Mouse (Mus musculus): Measurements from ENCODE around the gene Hist1h2ab.
A peak's percentile ranks its signal among the peaks of the same experiment; 100 is the strongest.

DNA sequence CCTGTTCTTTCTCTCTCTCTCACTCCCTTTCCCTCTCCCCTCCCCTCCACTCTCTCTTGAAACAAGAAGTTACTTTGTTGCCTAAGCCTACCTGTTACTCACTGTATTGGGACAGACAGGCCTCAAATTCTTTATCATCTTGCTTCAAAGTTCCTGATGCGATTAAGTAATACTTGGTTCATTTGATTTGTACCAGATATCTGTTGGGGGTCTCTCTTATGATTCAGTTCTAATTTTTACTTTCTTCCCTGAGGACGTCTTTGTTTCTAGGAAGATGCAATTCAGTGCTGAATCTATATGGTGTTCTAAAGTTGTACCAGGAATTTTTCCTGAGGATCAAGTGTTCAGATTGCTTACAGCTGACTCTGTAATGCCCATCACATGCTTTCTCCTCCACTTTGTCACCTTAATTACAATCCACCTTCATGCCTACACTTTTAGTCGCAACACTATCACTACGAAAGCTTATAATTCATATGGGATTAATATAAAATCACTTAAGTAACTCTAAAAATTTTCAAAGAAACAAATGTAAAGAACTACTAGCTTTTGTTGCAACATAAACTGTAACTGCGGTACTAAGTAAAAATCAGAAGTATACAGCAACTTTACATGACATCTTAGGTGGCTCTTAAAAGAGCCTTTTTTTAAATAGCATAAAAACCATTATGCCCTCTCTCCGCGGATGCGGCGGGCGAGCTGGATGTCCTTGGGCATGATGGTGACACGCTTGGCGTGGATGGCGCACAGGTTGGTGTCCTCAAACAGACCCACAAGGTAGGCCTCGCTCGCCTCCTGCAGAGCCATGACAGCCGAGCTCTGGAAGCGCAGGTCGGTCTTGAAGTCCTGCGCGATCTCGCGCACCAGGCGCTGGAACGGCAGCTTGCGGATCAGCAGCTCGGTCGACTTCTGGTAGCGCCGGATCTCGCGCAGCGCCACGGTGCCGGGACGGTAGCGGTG is 6.2 kb upstream of the Hist1h2ab start:
- TF ChIP-seq MAFK (IDR thresholded peaks at IDR 0.05; ENCODE audit: insufficient read depth, low read depth, low read length) (no peak), HCFC1 (IDR thresholded peaks at IDR 0.05; ENCODE audit: borderline replicate concordance, insufficient read depth, low read length) (no peak), ZC3H11A (IDR thresholded peaks at IDR 0.05; ENCODE audit: borderline replicate concordance, low read depth, low read length) (no peak), ZNF384 (IDR thresholded peaks at IDR 0.05; ENCODE audit: low read depth, low read length) (no peak), CHD2 (IDR thresholded peaks at IDR 0.05; ENCODE audit: low read depth, low read length) (0 out of 2 replicates have a peak, but pooled peaks have one; percentile 47)
